Mouse (Mus musculus): Measurements from ENCODE around the gene Fam19a5. TPM values are rescaled to one million over a fixed set of nuclear protein-coding genes. Genes with fewer than 3 reads are reported as not detected.

Gene Fam19a5
- polyA plus RNA-seq, 1 experiment = 1.8 TPM

GRCm38 (mm10) chr15:87703334-87703733 is 159.2 kb downstream of the Fam19a5 start:
- WGBS = 67% methylated on average over 3 of the region's 3 CpGs
- no peaks in the 10 kb centered on the region for H3K4me1 ChIP-seq (ENCODE audit: control insufficient read depth, insufficient read depth, insufficient read length, low read length)
- no peaks in the 10 kb centered on the region for H3K36me3 ChIP-seq (ENCODE audit: control insufficient read depth, insufficient read depth, low read length)
- H3K27me3 ChIP-seq (ENCODE audit: control insufficient read depth, insufficient read depth, low read length) = no peaks in the 10 kb centered on the region
- no peak overlapping the region for H3K4me3 ChIP-seq (ENCODE audit: low read depth, low read length)
- TF ChIP-seq POLR2A (IDR thresholded peaks at IDR 0.05; ENCODE audit: low read depth, low read length) (no peak), CTCF (IDR thresholded peaks at IDR 0.05; ENCODE audit: extremely low read depth, insufficient read length, insufficient replicate concordance, low read depth, low read length) (no peak)
- H3K27ac ChIP-seq (ENCODE audit: insufficient read depth, low read depth, low read length) = no peak overlapping the region

- Histone ChIP-seq H3K27ac (ENCODE audit: insufficient read depth, low read depth, low read length) (no peak overlapping the region), H3K27me3 (ENCODE audit: control insufficient read depth, insufficient read depth, low read length) (no peaks in the 10 kb centered on the region), H3K36me3 (ENCODE audit: control insufficient read depth, insufficient read depth, low read length) (no peaks in the 10 kb centered on the region), H3K4me1 (ENCODE audit: control insufficient read depth, insufficient read depth, insufficient read length, low read length) (no peaks in the 10 kb centered on the region), H3K4me3 (ENCODE audit: low read depth, low read length) (no peak overlapping the region)
- no peak for TF ChIP-seq CTCF (IDR thresholded peaks at IDR 0.05; ENCODE audit: extremely low read depth, insufficient read length, insufficient replicate concordance, low read depth, low read length)
- no peak for TF ChIP-seq POLR2A (IDR thresholded peaks at IDR 0.05; ENCODE audit: low read depth, low read length)
- WGBS = 50% methylated on average over 4 of the region's 4 CpGs
These were observed 167.7 kb downstream of the Fam19a5 start for GRCm38 (mm10) chr15:87711790-87712189.

GRCm38 (mm10) chr15:87712221-87712620 is 168.1 kb downstream of the Fam19a5 start:
- H3K4me1 ChIP-seq (ENCODE audit: control insufficient read depth, insufficient read depth, insufficient read length, low read length) = no peaks in the 10 kb centered on the region
- WGBS = 79% methylated on average over 8 of the region's 8 CpGs
- no peaks in the 10 kb centered on the region for H3K27me3 ChIP-seq (ENCODE audit: control insufficient read depth, insufficient read depth, low read length)
- no peak for TF ChIP-seq POLR2A (IDR thresholded peaks at IDR 0.05; ENCODE audit: low read depth, low read length)
- TF ChIP-seq CTCF (IDR thresholded peaks at IDR 0.05; ENCODE audit: extremely low read depth, insufficient read length, insufficient replicate concordance, low read depth, low read length) = no peak
- H3K4me3 ChIP-seq (ENCODE audit: low read depth, low read length) = no peak overlapping the region
- H3K36me3 ChIP-seq (ENCODE audit: control insufficient read depth, insufficient read depth, low read length) = no peaks in the 10 kb centered on the region
- no peak overlapping the region for H3K27ac ChIP-seq (ENCODE audit: insufficient read depth, low read depth, low read length)

- Histone ChIP-seq H3K4me3 (ENCODE audit: low read depth, low read length) (no peak overlapping the region), H3K27ac (ENCODE audit: insufficient read depth, low read depth, low read length) (no peak overlapping the region), H3K27me3 (ENCODE audit: control insufficient read depth, insufficient read depth, low read length) (no peaks in the 10 kb centered on the region), H3K4me1 (ENCODE audit: control insufficient read depth, insufficient read depth, insufficient read length, low read length) (no peaks in the 10 kb centered on the region), H3K36me3 (ENCODE audit: control insufficient read depth, insufficient read depth, low read length) (no peaks in the 10 kb centered on the region)
- no peak for TF ChIP-seq POLR2A (IDR thresholded peaks at IDR 0.05; ENCODE audit: low read depth, low read length)
- no peak for TF ChIP-seq CTCF (IDR thresholded peaks at IDR 0.05; ENCODE audit: extremely low read depth, insufficient read length, insufficient replicate concordance, low read depth, low read length)
- WGBS = 57% methylated on average over 9 of the region's 9 CpGs
These were observed 171.1 kb downstream of the Fam19a5 start for GRCm38 (mm10) chr15:87715037-87715676.

GRCm38 (mm10) chr15:87717056-87717455 is 173.0 kb downstream of the Fam19a5 start:
- Histone ChIP-seq H3K4me3 (ENCODE audit: low read depth, low read length) (no peak overlapping the region), H3K27me3 (ENCODE audit: control insufficient read depth, insufficient read depth, low read length) (no peaks in the 10 kb centered on the region), H3K36me3 (ENCODE audit: control insufficient read depth, insufficient read depth, low read length) (no peaks in the 10 kb centered on the region), H3K4me1 (ENCODE audit: control insufficient read depth, insufficient read depth, insufficient read length, low read length) (no peaks in the 10 kb centered on the region), H3K27ac (ENCODE audit: insufficient read depth, low read depth, low read length) (no peak overlapping the region)
- 54% methylated on average over 5 of the region's 5 CpGs for WGBS
- no peak for TF ChIP-seq POLR2A (IDR thresholded peaks at IDR 0.05; ENCODE audit: low read depth, low read length)
- no peak for TF ChIP-seq CTCF (IDR thresholded peaks at IDR 0.05; ENCODE audit: extremely low read depth, insufficient read length, insufficient replicate concordance, low read depth, low read length)

GRCm38 (mm10) chr15:87723455-87723986 is 179.4 kb downstream of the Fam19a5 start:
- Histone ChIP-seq H3K36me3 (ENCODE audit: control insufficient read depth, insufficient read depth, low read length) (no peaks in the 10 kb centered on the region), H3K27ac (ENCODE audit: insufficient read depth, low read depth, low read length) (no peak overlapping the region), H3K27me3 (ENCODE audit: control insufficient read depth, insufficient read depth, low read length) (no peaks in the 10 kb centered on the region), H3K4me3 (ENCODE audit: low read depth, low read length) (no peak overlapping the region), H3K4me1 (ENCODE audit: control insufficient read depth, insufficient read depth, insufficient read length, low read length) (no peaks in the 10 kb centered on the region)
- WGBS = 80% methylated on average over 5 of the region's 5 CpGs
- TF ChIP-seq CTCF (IDR thresholded peaks at IDR 0.05; ENCODE audit: extremely low read depth, insufficient read length, insufficient replicate concordance, low read depth, low read length) (no peak), POLR2A (IDR thresholded peaks at IDR 0.05; ENCODE audit: low read depth, low read length) (no peak)

- H3K4me1 ChIP-seq (ENCODE audit: control insufficient read depth, insufficient read depth, insufficient read length, low read length) = no peaks in the 10 kb centered on the region
- no peaks in the 10 kb centered on the region for H3K36me3 ChIP-seq (ENCODE audit: control insufficient read depth, insufficient read depth, low read length)
- no peak overlapping the region for H3K4me3 ChIP-seq (ENCODE audit: low read depth, low read length)
- H3K27me3 ChIP-seq (ENCODE audit: control insufficient read depth, insufficient read depth, low read length) = no peaks in the 10 kb centered on the region
- no peak for TF ChIP-seq POLR2A (IDR thresholded peaks at IDR 0.05; ENCODE audit: low read depth, low read length)
- TF ChIP-seq CTCF (IDR thresholded peaks at IDR 0.05; ENCODE audit: extremely low read depth, insufficient read length, insufficient replicate concordance, low read depth, low read length) = no peak
- no peak overlapping the region for H3K27ac ChIP-seq (ENCODE audit: insufficient read depth, low read depth, low read length)
- WGBS = 78% methylated on average over 20 of the region's 20 CpGs
These were observed 182.6 kb downstream of the Fam19a5 start for GRCm38 (mm10) chr15:87726657-87727236.
